Mouse (Mus musculus): ENCODE measurements around the gene Ispd. TPM values are rescaled to one million over a fixed set of nuclear protein-coding genes. Genes with fewer than 3 reads are reported as not detected.
A peak's percentile ranks its signal among the peaks of the same experiment; 100 is the strongest.

Ispd gene
- polyA plus RNA-seq, 1 experiment from 2014 or later: 7.2 TPM

GRCm38 (mm10) chr12:36708810-36709209 is 327.6 kb downstream of the Ispd start:
- Histone ChIP-seq H3K27ac (replicated peaks) (no peak overlapping the region), H3K4me3 (no peak overlapping the region), H3K27me3 (ENCODE audit: low read depth, poor library complexity, severe bottlenecking) (no peaks in the 10 kb centered on the region), H3K9me3 (replicated peaks) (no peaks in the 10 kb centered on the region), H3K4me1 (peaks cover 6% of the 10 kb centered on the region), H3K36me3 (no peaks in the 10 kb centered on the region)
- 76% methylated on average over 1 of the region's 1 CpGs for WGBS
- no peak for DNase-seq (ENCODE audit: low spot score)

- 35% methylated on average over 17 of the region's 17 CpGs for WGBS
- Histone ChIP-seq H3K4me3 (peak overlapping the region; percentile 34), H3K9me3 (replicated peaks) (no peaks in the 10 kb centered on the region), H3K27me3 (ENCODE audit: low read depth, poor library complexity, severe bottlenecking) (no peaks in the 10 kb centered on the region), H3K4me1 (peaks cover 3% of the 10 kb centered on the region), H3K27ac (replicated peaks) (no peak overlapping the region), H3K36me3 (no peaks in the 10 kb centered on the region)
- peak; percentile 28 for DNase-seq (ENCODE audit: low spot score)
These were observed 332.8 kb downstream of the Ispd start for GRCm38 (mm10) chr12:36713866-36714662.

- Histone ChIP-seq H3K9me3 (replicated peaks) (no peaks in the 10 kb centered on the region), H3K27ac (replicated peaks) (no peak overlapping the region), H3K4me1 (no peaks in the 10 kb centered on the region), H3K27me3 (ENCODE audit: low read depth, poor library complexity, severe bottlenecking) (no peaks in the 10 kb centered on the region), H3K4me3 (no peak overlapping the region), H3K36me3 (no peaks in the 10 kb centered on the region)
- no peak for DNase-seq (ENCODE audit: low spot score)
- 59% methylated on average over 5 of the region's 5 CpGs for WGBS
These were observed 336.3 kb downstream of the Ispd start for GRCm38 (mm10) chr12:36717526-36717925.

- Histone ChIP-seq H3K27ac (replicated peaks) (no peak overlapping the region), H3K27me3 (ENCODE audit: low read depth, poor library complexity, severe bottlenecking) (no peaks in the 10 kb centered on the region), H3K9me3 (replicated peaks) (no peaks in the 10 kb centered on the region), H3K4me3 (no peak overlapping the region), H3K36me3 (no peaks in the 10 kb centered on the region), H3K4me1 (no peaks in the 10 kb centered on the region)
- no peak for DNase-seq (ENCODE audit: low spot score)
- 70% methylated on average over 2 of the region's 2 CpGs for WGBS
These were observed 337.2 kb downstream of the Ispd start for GRCm38 (mm10) chr12:36718417-36718816.

DNA sequence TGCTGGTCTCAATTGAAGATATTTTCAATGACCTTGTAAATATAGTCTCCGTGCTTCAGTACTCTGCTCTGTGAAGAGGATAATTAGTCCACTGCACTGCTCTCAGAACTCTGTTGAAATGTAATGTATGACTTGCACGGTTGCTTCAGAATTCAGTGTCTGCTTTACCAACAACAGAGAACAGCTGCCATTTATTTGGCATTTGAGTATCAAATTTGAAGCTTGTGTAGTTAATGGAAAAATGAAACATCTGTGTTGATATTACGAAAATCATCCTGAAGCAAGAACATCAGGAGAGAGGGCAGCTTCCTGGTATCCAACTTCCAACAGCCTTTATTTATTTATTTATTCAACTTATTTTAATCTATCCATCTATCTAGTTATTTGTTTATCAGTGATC is 337.8 kb downstream of the Ispd start:
- H3K27me3 ChIP-seq (ENCODE audit: low read depth, poor library complexity, severe bottlenecking): no peaks in the 10 kb centered on the region
- WGBS: 83% methylated on average over 3 of the region's 3 CpGs
- no peaks in the 10 kb centered on the region for H3K9me3 ChIP-seq (replicated peaks)
- no peak for DNase-seq (ENCODE audit: low spot score)
- no peaks in the 10 kb centered on the region for H3K36me3 ChIP-seq
- no peak overlapping the region for H3K4me3 ChIP-seq
- H3K4me1 ChIP-seq: no peaks in the 10 kb centered on the region
- H3K27ac ChIP-seq (replicated peaks): no peak overlapping the region

- H3K36me3 ChIP-seq: no peaks in the 10 kb centered on the region
- DNase-seq (ENCODE audit: low spot score): no peak
- 78% methylated on average over 3 of the region's 3 CpGs for whole genome bisulfite sequencing
- no peaks in the 10 kb centered on the region for H3K9me3 ChIP-seq (replicated peaks)
- no peaks in the 10 kb centered on the region for H3K27me3 ChIP-seq (ENCODE audit: low read depth, poor library complexity, severe bottlenecking)
- no peaks in the 10 kb centered on the region for H3K4me1 ChIP-seq
- no peak overlapping the region for H3K4me3 ChIP-seq
- H3K27ac ChIP-seq (replicated peaks): no peak overlapping the region
These were observed 339.5 kb downstream of the Ispd start for GRCm38 (mm10) chr12:36720779-36721178.

DNA sequence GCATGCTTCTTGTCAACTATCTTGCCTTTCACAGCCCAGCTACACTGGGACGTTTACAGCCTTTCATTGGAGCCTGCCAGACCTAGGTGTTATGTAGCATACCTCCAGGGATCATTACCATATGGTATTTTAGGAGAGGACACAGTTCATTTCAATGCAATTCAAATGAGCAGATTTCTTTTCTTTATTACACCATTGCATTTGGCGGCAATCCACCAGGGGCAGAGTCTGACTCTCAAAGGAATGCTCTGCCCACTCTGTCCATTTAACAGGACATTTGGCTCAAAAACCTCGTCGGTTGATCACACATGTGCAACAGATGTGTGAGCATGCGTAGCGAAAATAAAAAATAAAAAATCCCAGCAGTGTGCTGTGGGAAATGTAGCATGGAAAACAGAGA is 340.0 kb downstream of the Ispd start:
- Histone ChIP-seq H3K36me3 (no peaks in the 10 kb centered on the region), H3K27me3 (ENCODE audit: low read depth, poor library complexity, severe bottlenecking) (no peaks in the 10 kb centered on the region), H3K27ac (replicated peaks) (no peak overlapping the region), H3K4me1 (no peaks in the 10 kb centered on the region), H3K9me3 (replicated peaks) (no peaks in the 10 kb centered on the region), H3K4me3 (no peak overlapping the region)
- DNase-seq (ENCODE audit: low spot score): no peak
- 75% methylated on average over 6 of the region's 6 CpGs for WGBS

DNA sequence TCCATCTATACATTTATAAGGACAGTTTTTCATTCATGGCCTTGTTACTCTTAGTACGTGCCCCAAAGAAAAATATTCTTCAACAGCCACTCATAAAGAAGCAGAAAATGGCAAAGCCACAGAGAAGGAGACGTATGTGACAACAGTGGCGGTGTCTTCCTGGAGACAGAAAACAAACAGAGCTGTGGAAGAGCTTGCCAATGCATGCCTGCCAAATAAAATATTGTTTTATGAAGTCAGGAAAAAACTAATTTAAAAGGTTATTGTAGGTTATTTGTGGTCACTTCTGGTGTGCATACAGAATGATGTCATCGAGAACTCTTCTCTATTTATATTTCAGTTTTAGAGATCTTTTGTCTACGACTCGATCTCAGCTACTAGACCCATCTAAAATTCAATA is 341.5 kb downstream of the Ispd start:
- no peaks in the 10 kb centered on the region for H3K36me3 ChIP-seq

GRCm38 (mm10) chr12:36723302-36723701 is 342.1 kb downstream of the Ispd start:
- no peaks in the 10 kb centered on the region for H3K9me3 ChIP-seq (replicated peaks)
- H3K27me3 ChIP-seq (ENCODE audit: low read depth, poor library complexity, severe bottlenecking): no peaks in the 10 kb centered on the region
- DNase-seq (ENCODE audit: low spot score): no peak
- WGBS: 73% methylated on average over 3 of the region's 3 CpGs
- H3K27ac ChIP-seq (replicated peaks): no peak overlapping the region
- H3K4me1 ChIP-seq: no peaks in the 10 kb centered on the region
- H3K36me3 ChIP-seq: no peaks in the 10 kb centered on the region
- H3K4me3 ChIP-seq: no peak overlapping the region

More for the DNA sequence above, 341.5 kb downstream of the Ispd start:
- no peak for DNase-seq (ENCODE audit: low spot score)
- Histone ChIP-seq H3K27me3 (ENCODE audit: low read depth, poor library complexity, severe bottlenecking) (no peaks in the 10 kb centered on the region), H3K4me3 (no peak overlapping the region), H3K27ac (replicated peaks) (no peak overlapping the region), H3K4me1 (no peaks in the 10 kb centered on the region), H3K9me3 (replicated peaks) (no peaks in the 10 kb centered on the region)
- 92% methylated on average over 6 of the region's 6 CpGs for WGBS

- no peak overlapping the region for H3K4me3 ChIP-seq
- 74% methylated on average over 4 of the region's 4 CpGs for WGBS
- no peaks in the 10 kb centered on the region for H3K4me1 ChIP-seq
- H3K9me3 ChIP-seq (replicated peaks): no peaks in the 10 kb centered on the region
- H3K27me3 ChIP-seq (ENCODE audit: low read depth, poor library complexity, severe bottlenecking): no peaks in the 10 kb centered on the region
- H3K27ac ChIP-seq (replicated peaks): no peak overlapping the region
- DNase-seq (ENCODE audit: low spot score): no peak
- H3K36me3 ChIP-seq: no peaks in the 10 kb centered on the region
These were observed 343.0 kb downstream of the Ispd start for GRCm38 (mm10) chr12:36724297-36724696.

DNA sequence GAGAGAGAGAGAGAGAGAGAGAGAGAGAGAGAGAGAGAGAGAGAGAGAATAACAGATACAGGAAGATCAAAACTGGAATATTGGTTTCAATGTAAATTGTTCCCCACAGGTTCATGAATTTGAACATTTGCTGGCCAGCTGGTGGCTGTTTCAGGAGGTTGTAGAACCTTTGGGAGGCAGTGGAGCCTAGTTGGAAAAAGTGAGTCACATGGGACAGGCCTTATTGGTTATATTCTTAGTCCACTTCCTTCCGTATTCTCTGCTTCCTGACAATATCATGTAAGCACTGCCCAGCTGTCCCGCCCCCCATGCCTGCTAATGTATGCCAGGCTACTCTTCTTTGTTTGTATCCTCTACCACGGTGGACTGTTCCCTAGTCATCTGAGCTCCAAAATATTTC is 344.0 kb downstream of the Ispd start:
- WGBS: 88% methylated on average over 3 of the region's 3 CpGs

DNA sequence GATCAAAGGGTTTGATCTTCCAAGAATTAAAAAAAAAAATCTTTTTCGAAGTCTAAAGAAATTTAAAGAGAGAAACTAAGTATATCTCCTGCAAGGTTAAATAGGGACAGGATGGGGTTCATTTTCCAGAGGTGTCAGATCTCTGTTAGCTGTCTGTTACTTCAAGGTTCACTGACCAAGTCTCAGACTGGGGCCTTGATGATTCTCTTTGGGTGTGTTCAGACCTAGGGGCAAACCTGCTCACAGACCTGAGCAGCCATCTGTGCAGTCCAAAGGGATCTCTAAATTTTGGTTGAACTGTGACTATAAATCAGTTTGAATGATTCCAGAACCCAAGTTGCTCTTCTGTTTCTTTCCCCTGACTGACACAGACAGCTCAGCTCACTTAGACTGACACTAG is 344.8 kb downstream of the Ispd start:
- Histone ChIP-seq H3K27ac (replicated peaks) (no peak overlapping the region), H3K4me3 (no peak overlapping the region), H3K36me3 (no peaks in the 10 kb centered on the region), H3K27me3 (ENCODE audit: low read depth, poor library complexity, severe bottlenecking) (no peaks in the 10 kb centered on the region), H3K9me3 (replicated peaks) (no peaks in the 10 kb centered on the region), H3K4me1 (no peaks in the 10 kb centered on the region)
- DNase-seq (ENCODE audit: low spot score): no peak
- WGBS: 79% methylated on average over 1 of the region's 1 CpGs

More for the DNA sequence above, 344.0 kb downstream of the Ispd start:
- no peaks in the 10 kb centered on the region for H3K9me3 ChIP-seq (replicated peaks)
- H3K27ac ChIP-seq (replicated peaks): no peak overlapping the region
- H3K4me1 ChIP-seq: no peaks in the 10 kb centered on the region
- H3K27me3 ChIP-seq (ENCODE audit: low read depth, poor library complexity, severe bottlenecking): no peaks in the 10 kb centered on the region
- H3K4me3 ChIP-seq: no peak overlapping the region
- H3K36me3 ChIP-seq: no peaks in the 10 kb centered on the region
- DNase-seq (ENCODE audit: low spot score): no peak

DNA sequence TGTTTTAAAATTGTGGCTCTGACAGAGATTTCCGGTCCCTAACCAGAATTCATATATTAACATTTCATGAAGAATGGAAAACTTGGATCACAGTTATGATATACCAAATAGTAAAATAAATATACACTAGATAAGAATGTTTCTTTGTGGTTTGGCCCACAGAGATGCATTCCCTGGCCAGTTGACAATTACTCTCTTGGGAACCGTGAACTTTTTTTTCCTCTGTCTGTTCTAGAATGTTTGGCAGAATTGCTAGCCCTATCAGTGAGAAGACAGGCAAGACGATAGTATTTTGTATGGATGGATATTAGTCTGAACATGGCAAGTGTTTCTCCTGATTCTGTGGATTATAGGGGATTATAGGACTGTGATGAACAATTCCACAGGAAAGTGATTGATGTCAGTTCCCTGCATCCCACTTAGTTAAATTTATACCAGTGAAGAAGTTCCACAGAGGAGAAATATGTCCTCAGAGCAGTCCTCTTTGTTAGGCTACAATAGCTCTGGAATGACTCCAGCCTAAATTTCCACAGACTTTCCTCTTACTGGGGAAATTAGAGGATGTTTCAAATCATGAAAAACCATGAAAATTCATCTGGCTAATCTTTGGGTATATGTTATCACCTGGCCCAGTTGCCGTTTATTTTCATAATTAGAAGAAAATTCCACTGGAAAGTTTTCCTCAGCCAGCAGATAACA is 352.6 kb downstream of the Ispd start:
- DNase-seq (ENCODE audit: low spot score): no peak
- no peaks in the 10 kb centered on the region for H3K36me3 ChIP-seq
- H3K27me3 ChIP-seq (ENCODE audit: low read depth, poor library complexity, severe bottlenecking): no peaks in the 10 kb centered on the region
- no peaks in the 10 kb centered on the region for H3K9me3 ChIP-seq (replicated peaks)
- H3K4me1 ChIP-seq: no peaks in the 10 kb centered on the region
- WGBS: 90% methylated on average over 4 of the region's 4 CpGs
- no peak overlapping the region for H3K27ac ChIP-seq (replicated peaks)
- H3K4me3 ChIP-seq: no peak overlapping the region

Data from midbrain, embryonic 10.5 days (tissue).